In genomic region chr2:127608986-127609385, GRCm38 (mm10) we compare ENCODE assay signal across 9 mouse cellular contexts. TPM values are rescaled to one million over a fixed set of nuclear protein-coding genes. Genes with fewer than 3 reads are reported as not detected.
DNase-seq lines count a peak whose midpoint lies in the region; ATAC-seq and TF ChIP-seq lines count a peak whose summit lies in the region.
"Had no signal": no experiment of that assay in that cellular context is flagged by ENCODE, and none has a peak within 500 bp of the region (broad histone marks: within the 10 kb centered on the region; RNA-seq: fewer than 3 reads in every experiment).

No protein-coding gene starts in this region.

- WGBS in intestine, embryonic 14.5 days, result 7% methylated on average over 5 of the region's 5 CpGs
- 16% methylated on average over 5 of the region's 5 CpGs for WGBS in intestine, embryonic 15.5 days

- H3K36me3 ChIP-seq in intestine, embryonic 14.5 days (ENCODE audit: control insufficient read depth, insufficient read depth, low read length), result peaks cover 20% of the 10 kb centered on the region
- peaks cover 5% of the 10 kb centered on the region; the same call in 1 of the 2 replicates for H3K36me3 ChIP-seq in intestine, embryonic 15.5 days

- H3K27me3 ChIP-seq in intestine, embryonic 14.5 days (replicated peaks; ENCODE audit: control insufficient read depth, insufficient read depth, low read length), result no peaks in the 10 kb centered on the region
- H3K27me3 ChIP-seq in intestine, embryonic 15.5 days (replicated peaks), result no peaks in the 10 kb centered on the region

- H3K4me1 ChIP-seq in intestine, embryonic 14.5 days (replicated peaks; ENCODE audit: control insufficient read depth, insufficient read depth, low read length), result no peaks in the 10 kb centered on the region
- 0 out of 2 replicates have a peak, but pooled peaks cover 2% of the 10 kb centered on the region for H3K4me1 ChIP-seq in intestine, embryonic 15.5 days (replicated peaks)

- no peaks in the 10 kb centered on the region for H3K9me3 ChIP-seq in intestine, embryonic 14.5 days (ENCODE audit: control insufficient read depth, low read length)
- no peaks in the 10 kb centered on the region for H3K9me3 ChIP-seq in intestine, embryonic 15.5 days

- no peak for DNase-seq in intestine, embryonic 14.5 days (ENCODE audit: low spot score)
- peak; percentile 21 for DNase-seq in ZHBTc4 (ENCODE audit: low read depth, low spot score)
- DNase-seq in brain, embryonic 14.5 days (ENCODE audit: low read depth), result peak; percentile 17
- DNase-seq in hindlimb bud, embryonic 11.5 days (ENCODE audit: extremely low spot score, low read depth, low spot score), result peak; percentile 31
- no peak for DNase-seq in thymus, postnatal 36 days
- no peak for DNase-seq in spleen, postnatal 10 days (ENCODE audit: low spot score in 2 of 2)
- DNase-seq: gastrocnemius, postnatal 14 days; thymus, postnatal 4 days had no signal

- no peak for TF ChIP-seq POLR2A in brain, embryonic 14.5 days (IDR thresholded peaks at IDR 0.05; ENCODE audit: borderline replicate concordance, extremely low read depth, insufficient read depth, insufficient read length, poor library complexity, severe bottlenecking)

- TF ChIP-seq CTCF in brain, embryonic 14.5 days (IDR thresholded peaks at IDR 0.05; ENCODE audit: borderline replicate concordance, extremely low read depth, insufficient read depth, insufficient read length), result no peak

- no peak overlapping the region for H3K4me3 ChIP-seq in intestine, embryonic 14.5 days (ENCODE audit: low read depth, low read length)
- H3K4me3 ChIP-seq in intestine, embryonic 15.5 days (replicated peaks), result no peak overlapping the region

- no peak overlapping the region for H3K4me2 ChIP-seq in intestine, embryonic 14.5 days (ENCODE audit: low read length)
- no peak overlapping the region for H3K4me2 ChIP-seq in intestine, embryonic 15.5 days (replicated peaks)

- 0 out of 2 replicates have a peak, but pooled peaks have one; percentile 62 for ATAC-seq in intestine, embryonic 14.5 days (replicated peaks; ENCODE audit: low FRiP score, low TSS enrichment, low read depth)
- no peak for ATAC-seq in intestine, embryonic 15.5 days

- H3K9ac ChIP-seq in intestine, embryonic 14.5 days (ENCODE audit: low read length), result no peak overlapping the region
- H3K9ac ChIP-seq in intestine, embryonic 15.5 days, result no peak overlapping the region

- H3K27ac ChIP-seq in intestine, embryonic 14.5 days (ENCODE audit: low read depth), result no peak overlapping the region
- no peak overlapping the region for H3K27ac ChIP-seq in intestine, embryonic 15.5 days

RNA-seq across cellular contexts. Expression of gene Mrps5, which starts 22.0 kb away (rescaled TPM):
- 154 and 155 TPM in 2 replicates for polyA plus RNA-seq in intestine, embryonic 14.5 days (2014; fragmentation: Nextera tagmentation; extraction: Ambion mirVana)
- 155 and 165 TPM in 2 replicates for polyA plus RNA-seq in intestine, embryonic 15.5 days (2015; fragmentation: Nextera tagmentation; extraction: Ambion mirVana)
- polyA plus RNA-seq in brain, embryonic 14.5 days (2012; rRNA removed), result 129 and 157 TPM in 2 replicates

RNA-seq across cellular contexts. Expression of gene Zfp661, which starts 22.1 kb away (rescaled TPM):
- polyA plus RNA-seq in intestine, embryonic 14.5 days (2014; fragmentation: Nextera tagmentation; extraction: Ambion mirVana), result 4.0 and 4.4 TPM in 2 replicates
- polyA plus RNA-seq in intestine, embryonic 15.5 days (2015; fragmentation: Nextera tagmentation; extraction: Ambion mirVana), result 3.5 and 3.6 TPM in 2 replicates
- polyA plus RNA-seq in brain, embryonic 14.5 days (2012; rRNA removed), result 9.3 and 9.9 TPM in 2 replicates

RNA-seq across cellular contexts. Expression of gene Mal, which starts 47.5 kb away (rescaled TPM):
- 0.60 and 0.81 TPM in 2 replicates for polyA plus RNA-seq in intestine, embryonic 14.5 days (2014; fragmentation: Nextera tagmentation; extraction: Ambion mirVana)
- 0.93 and 1.5 TPM in 2 replicates for polyA plus RNA-seq in intestine, embryonic 15.5 days (2015; fragmentation: Nextera tagmentation; extraction: Ambion mirVana)
- polyA plus RNA-seq in brain, embryonic 14.5 days (2012; rRNA removed), result 0.68 and 1.0 TPM in 2 replicates

Comparison
In these comparisons a context has a peak if more than half of its experiments do, and no peak if none do; other contexts are left out.
1. DNase-seq: peak in ZHBTc4 (single experiment), brain, embryonic 14.5 days (single experiment) and hindlimb bud, embryonic 11.5 days (single experiment); none in intestine, embryonic 14.5 days (single experiment), thymus, postnatal 36 days (0 of 2) and spleen, postnatal 10 days (0 of 2).